Mouse (Mus musculus) lung, postnatal 10 days (tissue): ENCODE measurements around the gene Olfr223.
"Not testable (repeated sequence)": the region's sequence is repeated elsewhere in the genome, so short reads cannot be mapped to it uniquely, and the experiment has no call there.

ENCODE experiments used
- DNase-seq: peaks from one replicate; pipeline ENCODE4 v3.0.0; 2021

Gene Olfr223

GRCm38 (mm10) chr11:59593189-59593588, at the start of gene Olfr223:
TSS of gene Olfr223 (minus strand) at chr11:59593289.
- DNase-seq = no peak

GRCm38 (mm10) chr11:59642420-59642819, 49.3 kb upstream of the Olfr223 start:
- no peak for DNase-seq

- no peak for DNase-seq
Measured at GRCm38 (mm10) chr11:59641227-59641626, 48.1 kb upstream of the Olfr223 start.

- DNase-seq = peak; percentile 38
Measured at GRCm38 (mm10) chr11:59639957-59640643, 47.0 kb upstream of the Olfr223 start.

GRCm38 (mm10) chr11:59636695-59637414, 43.8 kb upstream of the Olfr223 start:
- DNase-seq = no peak

- peak; percentile 40 for DNase-seq
Measured at GRCm38 (mm10) chr11:59635821-59636694, 43.0 kb upstream of the Olfr223 start.

- DNase-seq = peak; percentile 34
Measured at GRCm38 (mm10) chr11:59635251-59635795, 42.2 kb upstream of the Olfr223 start.

GRCm38 (mm10) chr11:59634001-59634660, 41.0 kb upstream of the Olfr223 start:
- DNase-seq = peak; percentile 39

GRCm38 (mm10) chr11:59633037-59633436, 39.9 kb upstream of the Olfr223 start:
- peak; percentile 82 for DNase-seq

GRCm38 (mm10) chr11:59631980-59632379, 38.9 kb upstream of the Olfr223 start:
- no peak for DNase-seq

GRCm38 (mm10) chr11:59629871-59630270, 36.8 kb upstream of the Olfr223 start:
- peak; percentile 35 for DNase-seq

GRCm38 (mm10) chr11:59628177-59628576, 35.1 kb upstream of the Olfr223 start:
- DNase-seq = no peak

GRCm38 (mm10) chr11:59626192-59626591, 33.1 kb upstream of the Olfr223 start:
- DNase-seq = no peak

GRCm38 (mm10) chr11:59624017-59624630, 31.0 kb upstream of the Olfr223 start:
- DNase-seq = peak; percentile 86

- no peak for DNase-seq
Measured at GRCm38 (mm10) chr11:59622214-59622613, 29.1 kb upstream of the Olfr223 start.

GRCm38 (mm10) chr11:59616986-59617385, 23.9 kb upstream of the Olfr223 start:
- DNase-seq = not testable (repeated sequence)

- DNase-seq = peak; percentile 76
Measured at GRCm38 (mm10) chr11:59614120-59614519, 21.0 kb upstream of the Olfr223 start.

- peak; percentile 50 for DNase-seq
Measured at GRCm38 (mm10) chr11:59611646-59612045, 18.6 kb upstream of the Olfr223 start.

GRCm38 (mm10) chr11:59602287-59602686, 9.2 kb upstream of the Olfr223 start:
- DNase-seq = no peak

- no peak for DNase-seq
Measured at GRCm38 (mm10) chr11:59600872-59601271, 7.8 kb upstream of the Olfr223 start.

GRCm38 (mm10) chr11:59599211-59599610, 6.1 kb upstream of the Olfr223 start:
- DNase-seq = peak; percentile 5

- no peak for DNase-seq
Measured at GRCm38 (mm10) chr11:59596950-59597349, 3.9 kb upstream of the Olfr223 start.
